Mouse (Mus musculus): ENCODE results near the gene Bcl11a.
A peak's percentile ranks its signal among the peaks of the same experiment; 100 is the strongest.

Bcl11a gene

DNA sequence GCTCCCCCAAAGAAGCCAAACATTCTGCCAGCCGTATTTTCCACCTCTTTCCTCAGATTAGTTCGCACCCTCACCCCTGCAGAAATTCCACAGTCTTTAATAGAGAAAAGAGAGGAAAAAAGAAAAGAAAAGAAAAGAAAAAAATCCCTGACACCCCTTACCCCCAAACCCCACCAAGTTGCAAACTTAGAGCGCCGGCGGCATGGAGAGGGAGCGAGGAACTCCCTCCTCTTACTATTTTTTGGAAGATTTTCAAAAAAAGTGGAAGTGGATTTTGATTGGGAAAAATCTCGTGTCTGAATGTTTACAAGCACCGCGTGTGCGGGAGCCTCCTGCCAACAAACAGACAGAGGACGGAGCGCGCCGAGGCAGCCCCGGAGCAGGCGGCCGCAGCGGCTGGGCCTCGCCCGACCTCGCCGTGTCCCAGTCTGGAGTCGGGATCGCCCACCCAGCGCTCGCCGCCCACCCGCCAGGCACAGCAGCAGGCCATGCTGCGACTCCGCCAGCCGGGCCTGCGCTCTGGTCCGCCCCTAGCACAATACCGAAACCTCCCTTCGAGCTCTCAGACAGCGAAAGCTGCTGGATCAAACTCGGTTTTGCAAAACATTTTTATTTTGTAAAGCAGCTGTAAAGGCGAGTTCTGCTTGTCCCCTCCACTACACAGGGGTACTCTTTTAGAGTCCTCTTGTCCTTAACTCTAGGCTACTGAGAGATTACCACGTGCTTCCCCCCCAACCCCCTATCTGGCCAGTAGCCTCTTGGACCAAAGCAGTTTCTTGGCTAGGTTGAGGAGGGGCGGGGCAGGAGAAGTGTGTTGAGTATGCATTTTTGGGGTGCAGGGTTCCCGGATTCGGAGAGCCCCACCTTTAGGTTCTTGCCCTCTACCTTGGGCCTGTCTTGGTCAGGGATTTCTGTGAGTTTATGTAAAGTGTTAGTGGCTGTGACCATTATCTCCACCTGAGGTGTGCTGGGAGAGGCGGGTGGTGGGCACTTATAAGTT lies 1.8 kb downstream of the Bcl11a start:
- no peak for DNase-seq (ENCODE audit: low read depth, low spot score)

DNA sequence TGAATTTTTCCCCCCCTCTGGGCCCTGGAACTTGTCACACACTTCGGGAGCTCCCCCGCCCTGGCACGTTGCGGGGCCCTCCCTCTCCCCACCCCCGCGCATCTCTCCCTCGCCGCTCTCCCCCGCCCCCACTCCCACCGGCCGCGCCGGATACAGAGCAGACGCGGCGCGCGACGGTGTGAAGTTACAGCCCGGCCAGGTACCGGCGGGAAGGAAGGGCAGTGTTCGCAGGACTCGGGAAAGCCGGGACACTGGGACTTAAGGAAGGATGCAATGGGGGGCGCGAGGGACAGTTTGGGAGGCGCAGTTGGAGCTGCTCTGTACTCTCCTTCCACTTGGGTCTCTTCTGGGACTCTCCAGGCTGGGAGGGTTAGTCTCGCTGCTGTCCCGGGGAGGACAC lies 2.7 kb downstream of the Bcl11a start:
- DNase-seq (ENCODE audit: low read depth, low spot score): peak; percentile 65

DNA sequence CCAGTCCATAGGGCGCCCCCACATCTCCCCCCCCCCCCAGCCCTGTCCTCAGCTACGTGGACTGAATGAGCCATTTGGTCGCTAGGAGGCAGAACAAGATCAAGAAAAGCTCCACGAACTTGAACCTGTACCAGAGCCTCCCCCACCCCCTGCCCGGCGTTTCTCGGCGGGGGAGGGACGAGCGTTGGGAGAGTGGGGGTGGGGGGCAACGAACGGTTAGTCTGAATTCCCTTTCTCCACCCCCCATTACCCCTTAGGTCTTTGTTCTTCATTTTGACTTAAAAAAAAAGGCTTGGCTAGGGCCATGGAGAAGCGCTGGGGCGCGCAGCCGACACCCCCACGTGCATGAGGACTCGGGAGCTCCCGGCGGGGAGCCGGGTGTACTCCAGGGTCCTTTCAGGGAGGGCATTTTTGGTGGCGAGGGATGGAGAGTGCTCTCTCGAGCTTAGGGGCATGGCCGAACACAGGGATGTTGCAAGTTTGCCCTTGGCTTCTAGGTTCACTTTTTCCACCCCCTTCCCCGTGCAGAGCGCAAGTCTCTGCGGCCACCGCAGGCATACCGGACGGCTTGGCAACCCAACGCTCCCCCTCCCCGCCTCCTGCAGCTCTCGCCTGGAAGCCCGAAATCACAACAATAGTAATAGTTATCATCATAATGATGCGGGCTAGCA lies 3.3 kb downstream of the Bcl11a start:
- DNase-seq (ENCODE audit: low read depth, low spot score): peak; percentile 81

DNA sequence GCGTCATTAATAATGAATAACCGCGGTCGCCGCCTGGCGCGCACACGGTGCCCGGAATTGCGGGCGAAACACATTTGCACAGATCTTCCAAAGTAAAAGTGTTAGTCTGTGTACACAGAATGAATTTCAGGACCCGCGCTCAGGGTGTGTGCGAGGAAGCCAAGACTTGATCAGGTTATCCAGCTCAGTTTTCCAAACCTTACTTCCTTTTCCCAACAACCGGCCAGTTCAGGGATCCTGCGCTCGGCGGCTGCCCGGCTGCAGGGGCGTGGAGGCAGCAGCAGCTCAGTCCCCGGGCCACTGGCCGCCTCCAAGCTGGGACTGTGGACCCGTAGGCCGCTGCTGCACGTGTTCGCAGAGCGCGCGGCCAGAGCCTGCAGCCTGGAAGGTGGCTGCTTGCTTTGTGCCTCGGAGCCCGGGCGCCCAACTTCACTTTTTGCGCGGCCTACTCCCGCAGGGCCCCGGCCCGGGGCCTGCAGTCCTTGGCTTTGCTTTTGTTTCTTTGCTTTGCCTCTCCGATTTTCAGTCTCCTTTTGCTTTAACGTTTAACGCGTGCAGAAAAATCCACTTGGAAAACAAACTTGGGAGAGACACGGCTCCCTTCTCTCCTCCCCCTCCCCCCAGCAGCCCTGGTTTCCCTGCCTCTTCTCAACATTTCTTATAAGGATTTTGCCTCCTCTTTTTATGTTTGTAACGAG lies 4.0 kb downstream of the Bcl11a start:
- DNase-seq (ENCODE audit: low read depth, low spot score): no peak

DNA sequence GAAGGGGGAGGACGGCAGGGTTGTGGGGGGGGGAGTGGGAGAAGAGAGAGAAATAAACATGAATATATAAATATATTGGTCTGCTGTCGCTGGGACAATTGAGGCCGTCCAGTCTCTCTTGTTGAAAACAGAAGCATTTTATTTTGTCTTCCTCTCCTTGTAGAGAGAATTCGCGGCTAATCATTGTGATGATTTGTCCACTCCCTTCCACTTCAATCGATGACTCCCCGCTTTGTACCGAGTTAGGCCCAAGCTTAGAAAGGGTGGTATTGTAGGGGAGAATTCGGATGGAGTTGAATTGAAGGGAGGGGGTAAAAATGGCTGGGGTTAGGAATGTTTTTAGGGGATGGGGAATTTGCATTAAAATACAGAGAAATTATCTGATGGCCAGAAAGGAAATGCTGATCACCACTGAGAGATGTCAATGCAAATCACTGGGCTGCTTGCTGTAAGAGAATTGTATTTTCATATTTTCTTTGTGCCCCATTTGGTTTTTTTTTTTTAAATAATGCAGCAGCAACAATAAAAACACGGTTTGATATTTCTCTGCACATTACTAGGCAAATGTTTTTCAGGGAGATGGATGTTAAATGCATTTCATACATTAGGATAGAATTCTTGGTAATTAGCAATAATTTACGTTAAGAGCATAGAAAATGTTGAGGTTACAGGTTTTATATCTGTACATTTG lies 4.7 kb downstream of the Bcl11a start:
- DNase-seq (ENCODE audit: low read depth, low spot score): no peak

DNA sequence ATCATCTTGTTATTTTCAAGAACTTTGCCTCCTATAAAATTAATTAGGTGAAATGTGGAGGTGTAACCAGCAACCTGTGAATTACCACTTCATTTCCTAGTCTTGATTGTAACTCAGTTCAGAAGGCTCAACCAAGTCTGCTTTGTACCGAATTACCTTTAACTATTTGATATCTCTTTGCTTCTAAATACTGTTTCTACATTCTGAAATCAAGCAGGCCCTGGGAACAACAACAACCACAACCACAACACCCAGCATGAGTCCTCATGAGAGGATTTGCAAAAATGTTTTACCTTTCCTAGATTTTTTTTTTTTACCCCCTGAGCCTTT lies 5.2 kb downstream of the Bcl11a start:
- no peak for DNase-seq (ENCODE audit: low read depth, low spot score)

DNA sequence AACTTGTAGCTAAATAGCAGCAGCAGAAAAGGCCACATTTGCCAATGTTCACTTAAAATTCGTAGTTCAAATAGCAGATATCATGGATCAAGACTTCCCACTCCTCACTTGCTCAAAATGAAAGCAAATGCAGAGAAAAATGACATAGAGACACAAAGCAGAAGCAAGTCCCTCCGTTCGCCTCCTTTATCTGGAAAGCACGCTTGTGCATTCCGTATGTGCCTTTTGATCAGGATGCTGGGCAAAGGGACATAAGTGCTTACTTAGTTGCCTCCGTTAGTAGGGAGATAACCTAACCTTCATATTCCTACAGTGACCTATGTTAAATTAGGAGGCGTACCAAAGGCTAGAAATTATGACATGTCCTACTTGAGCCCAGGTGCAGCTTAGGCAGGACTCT lies 5.6 kb downstream of the Bcl11a start:
- DNase-seq (ENCODE audit: low read depth, low spot score): no peak

DNA sequence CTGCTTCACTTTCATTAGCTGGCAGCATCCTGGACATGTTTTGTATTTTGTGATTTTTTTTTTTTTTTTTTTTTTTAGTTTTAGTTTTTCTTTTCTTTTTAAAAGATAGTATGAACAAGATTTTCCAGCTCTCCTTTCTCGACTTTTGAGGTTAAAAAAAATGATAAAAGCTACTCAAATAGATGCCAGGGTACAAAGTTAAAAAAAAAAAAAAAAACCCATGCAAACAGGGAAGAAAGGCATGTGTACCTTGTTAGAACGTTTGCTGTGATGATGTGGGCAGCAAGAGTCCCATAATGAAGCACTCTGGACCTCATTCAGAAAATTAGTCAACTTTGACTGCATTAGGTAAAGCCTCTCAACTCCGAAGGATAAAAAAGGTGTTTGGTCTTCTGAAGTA lies 6.2 kb downstream of the Bcl11a start:
- DNase-seq (ENCODE audit: low read depth, low spot score): no peak

DNA sequence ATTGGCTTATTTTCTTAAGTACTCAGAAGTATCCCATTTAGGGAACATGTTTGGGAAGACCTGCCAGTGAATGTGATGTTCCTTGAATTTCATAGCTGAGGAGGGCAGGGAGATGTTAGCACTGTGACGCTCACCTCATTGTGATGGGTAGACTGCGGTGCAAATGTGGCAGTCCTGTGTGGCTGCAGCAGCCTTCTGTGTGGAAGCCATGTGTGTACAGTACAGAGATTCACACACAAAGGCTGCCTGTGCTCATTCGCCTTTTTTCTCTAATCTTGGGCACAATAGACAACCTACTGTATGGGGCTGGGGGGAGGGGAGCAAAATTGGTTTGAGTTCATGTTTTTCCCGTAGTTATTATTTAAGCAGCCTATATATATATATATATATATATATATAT lies 6.7 kb downstream of the Bcl11a start:
- no peak for DNase-seq (ENCODE audit: low read depth, low spot score)

DNA sequence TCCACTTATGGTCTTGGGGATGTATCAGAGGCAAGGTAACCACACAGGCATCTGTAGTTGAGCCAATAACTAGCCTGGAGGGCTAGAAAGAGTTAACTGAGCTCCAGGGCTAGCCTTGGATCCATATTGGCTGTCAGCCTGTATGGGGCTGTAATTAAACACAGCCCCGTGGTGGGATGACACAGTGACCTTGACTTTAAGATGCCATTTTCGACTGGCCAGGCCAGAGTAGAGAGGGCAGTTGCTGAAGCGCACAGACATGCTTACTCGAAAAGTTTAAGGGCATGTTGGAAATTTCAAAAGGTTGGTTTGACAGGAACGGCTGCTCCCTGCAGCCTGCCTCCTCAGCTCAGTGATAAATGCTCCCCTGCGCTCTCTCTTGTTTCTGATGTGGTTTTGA lies 8.1 kb downstream of the Bcl11a start:
- DNase-seq (ENCODE audit: low read depth, low spot score): no peak

DNA sequence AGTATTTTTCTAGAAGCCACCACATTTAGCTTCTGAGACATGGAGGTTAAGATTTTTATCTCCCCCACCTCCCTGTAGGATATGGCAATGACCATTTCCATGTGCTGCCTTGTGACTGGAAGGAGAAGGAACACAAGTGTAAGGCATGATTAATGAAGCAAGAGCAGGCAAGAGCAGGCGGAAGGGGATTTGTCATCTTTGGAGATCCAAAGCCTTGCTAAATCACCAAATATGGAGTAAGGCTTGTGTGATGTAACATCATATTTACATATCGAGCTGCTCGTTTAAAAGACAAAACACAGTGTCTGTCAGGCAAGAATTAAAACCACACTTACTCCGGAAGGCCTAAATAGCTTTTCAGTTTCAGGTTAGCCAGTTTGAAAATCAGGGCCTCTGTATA lies 9.2 kb downstream of the Bcl11a start:
- DNase-seq (ENCODE audit: low read depth, low spot score): no peak

DNA sequence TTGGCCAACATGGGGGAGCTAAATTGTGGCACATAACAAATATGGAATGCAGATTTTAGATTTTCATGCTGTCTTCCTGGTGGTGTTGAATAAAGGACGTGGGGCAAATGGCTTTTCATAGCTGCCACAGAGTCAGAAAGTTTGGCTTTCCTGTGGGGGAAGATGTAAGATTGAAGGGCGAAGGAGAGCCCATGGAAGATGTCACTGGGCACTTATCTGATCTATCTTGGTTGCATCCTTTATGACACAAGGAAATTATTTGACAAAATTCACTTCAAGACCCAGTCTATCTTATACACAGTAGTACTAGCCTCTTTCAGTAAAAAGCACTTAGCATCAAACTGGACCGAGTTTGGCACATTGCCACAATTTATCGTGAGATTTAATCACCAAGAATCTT lies 12.6 kb downstream of the Bcl11a start:
- DNase-seq (ENCODE audit: low read depth, low spot score): no peak

DNA sequence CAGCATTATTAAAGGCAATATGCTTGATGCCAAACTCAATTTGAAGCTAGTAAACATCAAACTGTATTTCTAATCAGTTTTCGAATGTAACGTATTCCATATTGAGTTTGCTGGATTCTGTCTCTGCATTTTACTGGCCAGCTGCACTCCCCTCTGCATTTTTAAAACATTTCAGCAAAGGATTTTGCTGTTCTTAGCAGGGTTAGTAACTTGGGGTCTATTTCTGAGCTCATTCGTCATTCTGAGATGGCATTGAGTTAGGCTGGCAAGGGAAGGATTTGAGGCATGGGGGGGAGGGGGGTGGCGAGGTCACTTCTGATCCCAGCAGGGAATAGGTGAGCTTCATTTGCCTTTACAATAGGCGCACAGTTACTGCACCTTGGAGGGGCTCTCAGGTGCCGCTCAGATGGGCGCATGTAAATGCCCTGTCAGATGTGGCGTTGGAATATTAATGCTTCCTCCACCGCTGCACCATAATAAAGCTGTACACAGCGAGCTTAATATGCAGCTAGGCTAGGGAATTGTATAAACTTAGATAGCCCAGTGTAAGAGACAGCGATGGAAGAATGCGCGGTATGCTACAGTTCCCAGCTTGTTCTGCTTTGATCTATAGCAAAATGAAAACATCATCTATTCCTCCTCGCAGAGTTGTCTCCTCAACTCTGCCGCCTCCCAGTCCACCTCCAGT lies 13.7 kb downstream of the Bcl11a start:
- DNase-seq (ENCODE audit: low read depth, low spot score): no peak

DNA sequence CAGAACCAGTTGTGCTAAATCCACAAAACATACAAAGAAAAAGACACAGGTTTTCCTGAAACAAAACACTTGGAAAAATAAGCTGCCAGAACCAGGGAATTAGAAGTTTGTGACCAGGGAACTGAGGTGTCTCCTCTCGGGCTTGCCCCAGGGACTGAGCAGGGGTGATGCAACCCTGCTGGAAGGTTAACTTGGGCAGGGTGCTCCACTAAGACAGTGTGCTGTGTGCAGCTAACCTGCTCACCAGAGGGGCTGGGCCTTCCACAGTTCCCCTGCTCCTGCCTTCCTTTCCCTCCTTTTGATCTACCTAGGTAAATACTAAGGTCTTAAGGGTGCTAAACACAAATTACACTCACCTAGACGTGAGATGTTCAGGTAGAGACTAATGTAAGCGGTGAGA lies 14.8 kb downstream of the Bcl11a start:
- no peak for DNase-seq (ENCODE audit: low read depth, low spot score)

DNA sequence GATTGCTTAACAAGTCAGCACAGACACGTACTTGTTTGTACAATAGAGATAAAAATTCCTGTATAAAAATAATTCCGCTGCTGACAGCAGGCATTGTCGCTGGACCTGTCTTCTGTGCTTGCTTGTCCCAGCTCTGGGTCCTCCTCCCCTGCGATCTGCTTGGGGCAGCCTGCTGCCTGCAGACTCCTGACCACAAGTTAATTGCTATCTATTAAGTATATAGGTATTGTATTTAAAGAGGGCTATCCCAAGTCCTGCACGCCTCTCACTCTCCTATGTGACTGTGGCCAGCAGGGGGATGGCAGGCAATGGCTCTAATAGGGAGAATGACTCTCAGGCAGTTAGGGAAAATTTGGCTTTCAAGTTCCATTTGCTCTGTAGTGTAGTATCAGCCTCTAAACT lies 16.2 kb downstream of the Bcl11a start:
- no peak for DNase-seq (ENCODE audit: low read depth, low spot score)

DNA sequence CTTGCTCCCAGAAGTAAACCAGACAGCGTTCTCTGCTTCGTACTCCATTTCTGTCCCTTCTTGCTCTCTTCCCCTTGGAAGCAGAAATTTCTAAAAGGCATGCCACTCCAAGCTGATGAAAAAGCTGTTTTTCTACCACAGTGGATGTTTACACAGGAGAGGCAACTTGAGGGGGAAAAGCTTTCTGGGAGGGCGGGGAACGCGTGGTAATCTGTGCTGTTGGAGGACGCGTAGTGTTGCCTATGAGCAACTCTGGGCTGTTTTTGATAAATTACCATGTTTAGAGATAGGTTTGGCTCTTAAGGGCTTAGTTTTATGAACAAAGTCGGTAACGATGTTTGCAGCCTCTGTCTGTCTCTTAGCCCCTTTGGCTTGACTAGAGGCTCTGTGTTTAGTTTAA lies 17.4 kb downstream of the Bcl11a start:
- DNase-seq (ENCODE audit: low read depth, low spot score): no peak

DNA sequence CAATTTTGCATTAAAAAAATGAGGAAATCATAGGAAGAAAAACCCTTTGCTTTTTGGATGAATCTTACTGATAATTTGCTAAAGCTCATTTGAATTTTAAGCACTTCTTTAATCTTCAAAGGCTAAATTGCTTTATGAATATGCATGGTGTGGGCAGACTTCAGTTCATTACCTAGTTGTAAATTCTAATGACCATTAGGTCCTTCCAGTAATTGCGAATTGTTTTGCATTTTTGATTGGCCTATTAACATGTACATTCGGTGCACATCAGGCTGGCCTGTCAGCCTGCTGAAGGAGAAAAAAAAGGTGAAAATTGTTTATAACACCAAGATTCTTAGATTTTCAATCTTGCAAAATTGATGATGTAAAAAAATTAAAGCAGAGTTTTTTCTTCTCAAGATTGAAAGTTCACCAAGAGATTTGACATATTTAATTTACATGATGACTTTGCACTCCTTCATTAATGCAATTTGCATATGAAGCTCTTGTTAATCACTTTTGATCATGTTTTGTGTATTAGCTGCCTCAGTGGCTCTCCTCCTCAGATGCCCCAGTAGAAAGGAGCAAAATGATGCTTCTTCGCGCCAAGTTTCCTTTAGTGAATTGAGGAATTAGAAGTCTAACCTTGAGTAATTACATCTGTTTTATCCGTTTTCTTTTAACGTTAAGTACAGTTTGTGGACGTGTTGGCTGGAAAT lies 17.9 kb downstream of the Bcl11a start:
- no peak for DNase-seq (ENCODE audit: low read depth, low spot score)

DNA sequence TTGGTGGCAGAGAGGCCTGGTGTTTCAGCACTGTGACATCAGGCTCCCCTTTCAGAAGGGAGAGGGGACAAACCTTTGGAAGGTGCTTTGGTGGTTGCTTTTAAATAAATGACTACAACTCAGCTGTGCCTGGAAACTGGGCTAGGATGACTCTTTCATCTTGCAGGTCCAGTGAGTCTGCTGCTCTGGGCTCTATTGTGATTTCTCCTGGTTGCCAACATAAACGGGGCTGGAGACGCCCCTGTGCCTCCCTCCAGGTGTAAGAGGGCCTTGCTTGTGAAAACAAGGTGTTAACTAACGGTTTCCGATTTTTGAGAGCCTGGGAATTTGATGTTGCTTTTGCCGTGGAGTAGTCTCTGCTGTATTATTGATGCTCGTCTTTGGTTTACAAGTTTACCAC lies 18.6 kb downstream of the Bcl11a start:
- DNase-seq (ENCODE audit: low read depth, low spot score): no peak

DNA sequence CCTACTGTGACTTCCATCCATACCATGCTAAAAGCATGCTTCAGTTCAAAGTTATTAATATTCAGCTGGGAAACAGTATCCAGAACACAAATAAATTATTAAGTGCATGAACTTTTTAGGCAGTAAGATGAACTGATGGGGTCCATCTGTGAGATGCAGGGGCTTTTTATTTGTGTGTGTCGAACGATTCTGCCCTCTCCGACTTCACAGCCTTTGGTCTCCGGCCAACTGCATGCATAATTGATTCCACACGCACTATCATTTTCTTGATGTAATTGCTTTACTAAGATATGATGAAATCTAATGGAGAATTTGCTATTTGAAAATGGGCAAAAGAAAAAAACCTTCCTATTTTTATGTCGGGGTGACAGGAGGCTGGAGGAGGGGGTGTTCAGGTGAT lies 19.2 kb downstream of the Bcl11a start:
- DNase-seq (ENCODE audit: low read depth, low spot score): no peak

DNA sequence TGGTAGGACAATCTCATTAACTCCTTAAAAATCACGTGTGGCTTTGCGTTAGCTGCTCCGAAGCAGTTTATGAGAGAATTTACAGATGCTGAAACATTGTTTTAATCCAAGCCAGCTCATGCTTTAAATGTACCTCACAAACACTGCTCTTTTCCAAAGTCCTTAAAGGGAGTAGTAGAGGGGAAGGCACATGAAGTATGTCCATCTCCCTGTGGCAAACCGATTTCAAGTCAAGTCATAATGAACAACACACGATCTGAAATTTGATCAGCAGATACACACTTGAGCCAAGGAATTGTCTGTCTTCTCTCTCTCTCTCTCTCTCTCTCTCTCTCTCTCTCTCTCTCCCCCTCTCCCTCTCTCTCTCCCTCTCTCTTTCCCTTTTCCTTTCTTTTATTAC lies 20.2 kb downstream of the Bcl11a start:
- DNase-seq (ENCODE audit: low read depth, low spot score): no peak

DNA sequence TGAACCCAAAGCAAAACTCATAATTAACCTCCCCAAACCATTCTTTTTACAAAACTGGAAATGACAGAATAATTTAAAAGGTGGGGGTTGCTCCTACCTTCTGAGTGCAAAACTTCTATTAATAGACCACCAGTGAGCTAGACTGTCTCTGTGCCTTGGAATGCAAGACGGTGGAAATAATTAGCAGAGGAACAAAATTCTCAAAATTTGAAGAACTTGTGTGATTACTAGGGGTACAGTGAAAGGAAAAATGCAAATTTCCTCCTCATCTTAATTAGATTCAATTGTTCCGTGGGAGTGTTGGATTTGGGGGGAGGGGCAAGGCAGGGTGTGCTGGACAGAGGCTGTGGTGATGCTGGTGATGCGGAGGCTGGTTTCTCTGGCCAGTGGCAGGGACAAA lies 20.8 kb downstream of the Bcl11a start:
- no peak for DNase-seq (ENCODE audit: low read depth, low spot score)

Measured in mesoderm, embryonic 11.5 days (tissue).